Mouse (Mus musculus) neutrophil, adult 5-6 weeks (primary cell): ENCODE measurements around the gene Shisal2b. TPM values are rescaled to one million over a fixed set of nuclear protein-coding genes. Genes with fewer than 3 reads are reported as not detected.
"Not testable (repeated sequence)": the region's sequence is repeated elsewhere in the genome, so short reads cannot be mapped to it uniquely, and the experiment has no call there.

Source experiments
- ATAC-seq: fragments of 151-379, 151-347 bp; 2 replicates; pipeline ENCODE4 v1.8.0; 2017; ENCODE audit warnings: mild to moderate bottlenecking, moderate TSS enrichment; ENCODE audit not compliant: insufficient number of reproducible peaks, poor library complexity, low FRiP score, severe bottlenecking; ENCODE audit errors: extremely low read depth
- total RNA-seq: library from RNA; stranded (forward); fragments of 200-1000 nt; gene quantifications from 2 replicates; pipeline ENCODE4 v1.2.3, GENCODE M21; 2017

Gene Shisal2b
- 1.7 TPM in 1 of 2 replicates, not detected in the other for total RNA-seq

GRCm38 (mm10) chr13:104863127-104863979 is at the start of gene Shisal2b:
Gene Shisal2b, minus strand, starts transcription at chr13:104863893.
- peak; percentile 66 for ATAC-seq

GRCm38 (mm10) chr13:104911626-104912025 is 47.9 kb upstream of the Shisal2b start:
- not testable (repeated sequence) for ATAC-seq

- not testable (repeated sequence) for ATAC-seq
These were observed 47.3 kb upstream of the Shisal2b start for GRCm38 (mm10) chr13:104911006-104911405.

GRCm38 (mm10) chr13:104908691-104909090 is 45.0 kb upstream of the Shisal2b start:
- ATAC-seq = no peak

GRCm38 (mm10) chr13:104894771-104895170 is 31.1 kb upstream of the Shisal2b start:
- ATAC-seq = no peak

- no peak for ATAC-seq
These were observed 28.6 kb upstream of the Shisal2b start for GRCm38 (mm10) chr13:104892337-104892736.

- ATAC-seq = no peak
These were observed 22.8 kb upstream of the Shisal2b start for GRCm38 (mm10) chr13:104886308-104887032.

- ATAC-seq = no peak
These were observed 20.0 kb upstream of the Shisal2b start for GRCm38 (mm10) chr13:104883566-104884249.

GRCm38 (mm10) chr13:104878508-104878907 is 14.8 kb upstream of the Shisal2b start:
- no peak for ATAC-seq

GRCm38 (mm10) chr13:104869907-104870306 is 6.2 kb upstream of the Shisal2b start:
- ATAC-seq = no peak

- no peak for ATAC-seq
These were observed 3.0 kb upstream of the Shisal2b start for GRCm38 (mm10) chr13:104866726-104867125.

- ATAC-seq = no peak
These were observed 10.0 kb downstream of the Shisal2b start for GRCm38 (mm10) chr13:104853645-104854044.

GRCm38 (mm10) chr13:104843295-104844089 is 20.2 kb downstream of the Shisal2b start:
- no peak for ATAC-seq

- ATAC-seq = no peak
These were observed 21.8 kb downstream of the Shisal2b start for GRCm38 (mm10) chr13:104841937-104842336.

- no peak for ATAC-seq
These were observed 26.1 kb downstream of the Shisal2b start for GRCm38 (mm10) chr13:104837628-104838027.

- ATAC-seq = no peak
These were observed 30.9 kb downstream of the Shisal2b start for GRCm38 (mm10) chr13:104832811-104833210.

GRCm38 (mm10) chr13:104825470-104825869 is 38.2 kb downstream of the Shisal2b start:
- ATAC-seq = no peak

- no peak for ATAC-seq
These were observed 41.3 kb downstream of the Shisal2b start for GRCm38 (mm10) chr13:104822411-104822838.

- ATAC-seq = no peak
These were observed 41.8 kb downstream of the Shisal2b start for GRCm38 (mm10) chr13:104821908-104822307.
